Mouse (Mus musculus): Measurements from ENCODE around the gene Gbx1. TPM values are rescaled to one million over a fixed set of nuclear protein-coding genes. Genes with fewer than 3 reads are reported as not detected.
"Not testable (repeated sequence)": the region's sequence is repeated elsewhere in the genome, so short reads cannot be mapped to it uniquely, and the experiment has no call there.

Gbx1 gene
- total RNA-seq (2021) = not detected
- long read RNA-seq, experiment 1 = 0 reads
- long read RNA-seq, experiment 2 = 0 reads

DNA sequence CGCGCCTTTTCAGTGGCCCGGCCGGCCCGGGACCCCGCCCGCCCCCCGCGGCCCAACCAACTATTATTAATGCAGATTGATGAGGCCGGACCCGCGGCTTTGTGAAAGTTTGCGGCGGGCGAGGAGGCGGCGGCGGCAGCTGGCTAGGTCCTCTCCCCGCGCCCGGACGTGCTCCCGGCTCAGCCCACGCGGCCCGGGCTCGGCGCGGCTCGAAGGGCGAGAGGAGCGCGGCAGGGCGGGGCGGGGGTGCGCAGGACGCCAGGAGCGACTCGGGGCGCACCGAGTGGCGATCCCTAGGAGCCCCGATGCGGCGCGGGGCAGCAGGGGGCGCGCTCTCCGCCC lies at the start of gene Gbx1:
Gbx1 (minus strand) TSS at position 314 of the 342 bp plus-strand sequence.
- DNase-seq (ENCODE audit: low spot score) = no peak

DNA sequence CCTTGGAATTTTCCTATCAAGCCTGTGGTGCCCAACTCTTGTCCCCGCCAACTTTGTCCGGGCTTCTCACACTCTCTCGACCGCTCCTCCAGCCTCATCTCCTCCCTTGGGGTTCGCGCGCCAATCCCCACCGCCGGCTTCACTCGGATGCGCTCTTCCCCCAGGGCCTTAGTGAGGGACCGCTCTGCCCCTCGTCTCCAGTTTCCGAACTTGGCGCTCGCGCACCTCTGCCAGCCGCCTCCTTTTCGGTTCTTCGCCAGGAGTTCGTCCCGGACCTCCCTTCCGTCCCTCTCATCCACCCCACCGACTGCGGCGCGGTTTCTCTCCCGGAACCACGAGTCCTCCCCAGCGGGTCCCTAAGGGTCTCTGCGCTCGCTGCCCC lies 49.8 kb upstream of the Gbx1 start:
- DNase-seq (ENCODE audit: low spot score) = peak; percentile 47

DNA sequence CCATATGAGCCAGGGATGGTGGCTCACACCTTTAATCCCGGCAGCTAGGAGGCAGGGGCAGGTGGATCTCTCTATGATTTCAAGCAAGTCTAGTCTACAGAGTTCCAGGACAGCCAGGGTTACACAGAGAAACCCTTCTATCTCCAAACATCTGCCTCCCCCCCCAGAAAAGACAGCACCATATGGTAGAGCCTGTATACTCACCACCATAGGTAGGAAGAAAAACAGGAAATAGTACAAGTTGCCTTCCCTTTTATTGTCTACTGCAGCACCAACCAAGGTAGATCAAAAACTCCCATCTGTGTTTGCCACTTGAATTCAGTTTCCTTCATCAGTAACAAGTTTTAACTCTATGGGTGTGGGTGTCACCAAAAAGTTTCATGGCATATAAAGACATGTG lies 48.9 kb upstream of the Gbx1 start:
- DNase-seq (ENCODE audit: low spot score) = no peak

DNA sequence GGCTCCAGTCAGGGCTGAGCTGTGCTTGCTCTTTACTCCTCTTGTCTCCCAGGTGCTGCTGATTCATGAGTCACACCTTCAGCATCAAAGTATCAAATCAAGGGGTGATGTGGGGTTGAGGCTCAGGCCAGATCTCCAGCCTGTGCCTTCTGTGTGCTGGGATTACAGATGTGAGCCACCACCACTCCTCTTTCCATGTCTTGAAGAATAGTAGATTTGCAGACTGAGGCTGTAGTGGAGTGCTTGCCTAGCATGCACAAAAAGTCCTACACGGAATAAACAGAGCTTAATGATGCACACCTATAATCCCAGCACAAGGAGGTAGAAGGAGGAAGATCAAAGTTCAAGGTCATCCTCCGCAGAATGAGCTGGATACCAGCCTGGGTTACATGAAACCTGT lies 29.7 kb upstream of the Gbx1 start, which contains the start of gene 4931409K22Rik:
4931409K22Rik (minus strand) TSS at position 101 of the 400 bp plus-strand sequence.
- DNase-seq (ENCODE audit: low spot score) = no peak

DNA sequence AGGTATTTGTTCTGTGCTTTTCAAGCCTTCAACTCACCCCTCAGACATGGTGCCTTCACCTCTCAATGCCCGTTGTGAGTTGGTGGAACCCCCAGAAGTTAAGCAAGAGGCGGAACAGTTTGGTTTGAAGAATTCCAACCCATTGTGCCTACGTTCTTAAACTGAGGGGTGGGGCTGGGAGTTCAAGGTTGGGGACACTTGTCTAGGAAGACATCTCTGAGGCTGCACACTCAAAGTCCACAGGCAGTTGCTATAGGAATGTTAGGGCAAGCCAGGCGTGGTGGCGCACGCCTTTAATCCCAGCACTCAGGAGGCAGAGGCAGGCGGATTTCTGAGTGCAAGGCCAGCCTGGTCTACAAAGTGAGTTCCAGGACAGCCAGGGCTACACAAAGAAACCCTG lies 28.3 kb upstream of the Gbx1 start:
- DNase-seq (ENCODE audit: low spot score) = not testable (repeated sequence)

DNA sequence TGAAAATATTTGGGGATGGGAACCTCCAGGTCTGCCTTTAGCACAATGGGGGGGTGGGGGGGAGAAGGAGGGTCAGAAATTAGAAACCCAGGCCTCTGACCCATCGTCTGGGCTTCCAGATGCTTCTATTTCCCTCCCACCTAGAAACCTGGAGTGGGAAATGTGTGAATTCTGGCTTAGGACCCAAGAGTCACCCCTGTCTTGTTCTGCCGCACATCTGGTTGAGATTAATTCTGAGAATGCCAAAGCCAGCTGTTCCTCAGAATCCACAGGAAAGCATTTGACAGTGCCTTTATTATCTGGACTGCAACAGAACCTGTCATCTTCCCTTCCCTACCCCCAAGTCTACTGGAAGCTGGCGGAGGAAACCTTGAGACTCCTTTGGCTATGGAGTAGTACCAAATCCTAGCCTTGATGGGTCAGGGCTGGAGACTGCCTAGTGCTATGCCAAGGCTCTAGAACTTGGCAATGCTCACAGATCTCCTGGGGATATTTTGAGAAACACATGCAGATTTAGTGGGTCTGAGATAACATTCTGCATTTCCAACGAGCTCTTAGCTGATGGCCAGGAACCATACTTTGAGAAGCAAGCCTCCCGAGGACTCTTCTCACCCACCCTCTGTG lies 26.7 kb upstream of the Gbx1 start:
- DNase-seq (ENCODE audit: low spot score) = no peak

DNA sequence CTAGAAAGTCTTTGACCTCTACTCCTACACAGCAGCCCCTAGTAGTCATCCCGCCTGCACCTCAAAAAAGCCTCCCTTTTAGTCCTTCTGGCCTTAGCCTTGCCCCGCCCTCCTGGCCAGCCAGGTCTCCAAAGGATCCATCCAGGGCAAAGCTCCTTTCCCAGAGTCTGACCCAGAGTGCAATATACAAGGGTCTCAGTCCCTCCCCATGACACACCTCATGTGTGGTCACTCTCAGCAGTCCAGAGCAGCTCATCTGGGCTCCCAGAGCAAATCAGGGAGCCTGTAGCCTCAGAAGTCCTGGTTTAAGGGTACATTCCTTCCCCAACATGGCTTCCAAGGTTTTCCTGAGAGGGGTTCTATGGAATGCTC lies 24.3 kb upstream of the Gbx1 start:
- no peak for DNase-seq (ENCODE audit: low spot score)

DNA sequence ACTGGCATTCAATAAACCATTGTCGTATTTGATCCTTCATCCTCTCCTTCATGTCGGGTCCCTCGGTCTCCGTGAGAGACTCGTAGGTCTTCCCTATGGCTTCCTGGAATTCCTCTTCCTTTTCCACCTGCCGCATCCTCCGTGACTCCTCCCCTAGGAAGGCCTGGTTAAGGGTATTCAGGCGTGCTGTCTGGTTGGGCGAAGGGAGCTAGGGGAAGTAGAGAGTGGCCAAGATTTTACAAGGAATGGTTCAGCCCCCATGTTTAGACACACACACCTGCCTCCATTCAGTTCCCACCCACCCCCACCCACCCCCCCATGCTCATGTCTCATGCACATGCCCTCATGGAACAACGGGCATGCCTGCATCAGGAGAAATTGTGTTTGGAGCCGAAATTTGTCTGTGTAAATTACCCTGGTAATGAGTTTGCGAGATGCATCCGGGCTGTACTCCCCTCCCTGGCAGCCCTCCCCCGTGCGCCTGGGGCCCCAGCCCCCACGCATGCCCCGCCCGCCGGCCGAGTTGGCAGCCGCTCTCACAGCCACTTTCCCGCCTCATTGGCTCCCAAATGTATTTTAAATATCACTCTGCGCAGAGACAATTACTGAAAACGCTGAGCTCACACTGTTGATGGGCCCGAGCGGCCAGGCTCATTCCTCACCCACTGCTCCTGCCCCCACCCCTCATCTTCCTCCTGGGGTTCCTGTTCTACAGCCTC lies 23.8 kb upstream of the Gbx1 start:
- DNase-seq (ENCODE audit: low spot score) = no peak

DNA sequence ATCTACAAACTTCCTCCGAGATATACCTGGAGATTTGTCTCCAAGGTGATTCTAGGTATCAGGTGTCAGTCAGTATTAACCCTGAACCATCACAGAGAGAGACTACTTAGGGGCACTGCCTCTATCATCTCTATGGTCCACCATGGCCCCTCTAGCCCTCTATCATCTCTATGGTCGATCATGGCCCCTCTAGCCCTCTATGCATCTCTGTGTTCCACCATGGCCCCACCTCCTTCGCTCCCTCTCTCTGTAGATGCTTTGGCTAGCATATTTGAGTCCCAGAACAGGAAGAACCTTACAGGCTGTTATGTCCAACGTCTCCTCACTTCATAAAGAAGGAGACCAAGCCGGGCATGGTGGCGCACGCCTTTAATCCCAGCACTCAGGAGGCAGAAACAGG lies 15.6 kb upstream of the Gbx1 start:
- DNase-seq (ENCODE audit: low spot score) = no peak

DNA sequence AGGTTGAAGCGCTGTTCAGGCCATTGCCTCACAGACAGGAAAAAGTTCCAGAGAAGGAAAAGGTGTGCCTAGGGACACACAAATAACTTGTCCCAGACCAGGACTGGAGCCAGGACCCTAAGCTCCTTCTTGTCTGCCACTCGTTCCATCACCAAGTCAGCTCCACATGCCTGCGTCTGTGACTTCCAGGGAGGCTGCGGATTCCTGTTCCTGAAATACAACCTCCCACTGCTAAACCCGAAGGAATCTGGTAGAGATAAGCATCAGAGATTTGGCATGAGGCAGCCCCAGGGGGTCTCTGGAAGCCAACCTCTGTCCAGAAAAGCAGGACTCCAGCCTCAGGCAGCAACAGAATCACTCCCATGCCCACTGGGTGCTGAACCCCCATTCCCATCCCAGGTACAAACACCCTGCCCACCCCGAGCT lies 14.2 kb upstream of the Gbx1 start:
- DNase-seq (ENCODE audit: low spot score) = no peak

DNA sequence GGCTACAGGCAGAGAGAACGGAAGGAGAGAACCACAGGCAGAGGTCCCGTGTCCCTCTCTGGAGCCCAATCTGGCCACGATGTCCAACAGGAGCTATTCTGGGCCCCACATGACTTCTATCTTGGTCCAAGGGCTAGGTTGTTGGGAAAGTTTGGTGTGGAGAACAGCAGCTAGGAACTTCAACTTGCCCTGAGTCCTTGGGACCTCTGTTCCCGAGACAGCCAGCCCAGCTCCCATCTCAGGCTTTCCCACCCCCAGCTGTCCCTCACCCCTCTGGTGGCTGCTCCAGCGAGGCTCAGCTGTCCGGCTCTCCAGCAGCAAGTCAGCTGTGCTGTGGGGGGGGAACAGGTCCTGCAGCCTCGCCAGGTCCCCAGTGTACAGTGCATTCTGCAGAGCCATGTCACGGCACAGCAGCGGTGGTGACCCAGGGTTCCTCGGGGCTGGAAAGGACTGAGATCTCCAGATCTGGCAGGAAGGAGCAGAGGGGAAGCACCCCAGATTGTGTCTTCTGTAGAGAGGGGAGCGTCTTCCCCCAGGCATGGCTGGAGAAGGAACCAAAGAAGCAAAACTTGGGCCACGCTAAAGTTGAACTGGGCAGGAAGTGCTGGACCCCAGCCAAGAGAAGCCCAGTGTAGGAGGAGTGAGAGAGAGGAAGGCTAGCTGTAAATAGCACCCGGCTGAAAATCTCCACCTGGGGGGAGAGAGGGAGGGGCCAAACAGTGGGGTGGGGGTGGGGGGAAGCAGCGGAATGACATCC lies 13.6 kb upstream of the Gbx1 start, which contains the start of gene Asb10:
Asb10 (minus strand) TSS at position 592 of the 757 bp plus-strand sequence.
- DNase-seq (ENCODE audit: low spot score) = peak; percentile 85

DNA sequence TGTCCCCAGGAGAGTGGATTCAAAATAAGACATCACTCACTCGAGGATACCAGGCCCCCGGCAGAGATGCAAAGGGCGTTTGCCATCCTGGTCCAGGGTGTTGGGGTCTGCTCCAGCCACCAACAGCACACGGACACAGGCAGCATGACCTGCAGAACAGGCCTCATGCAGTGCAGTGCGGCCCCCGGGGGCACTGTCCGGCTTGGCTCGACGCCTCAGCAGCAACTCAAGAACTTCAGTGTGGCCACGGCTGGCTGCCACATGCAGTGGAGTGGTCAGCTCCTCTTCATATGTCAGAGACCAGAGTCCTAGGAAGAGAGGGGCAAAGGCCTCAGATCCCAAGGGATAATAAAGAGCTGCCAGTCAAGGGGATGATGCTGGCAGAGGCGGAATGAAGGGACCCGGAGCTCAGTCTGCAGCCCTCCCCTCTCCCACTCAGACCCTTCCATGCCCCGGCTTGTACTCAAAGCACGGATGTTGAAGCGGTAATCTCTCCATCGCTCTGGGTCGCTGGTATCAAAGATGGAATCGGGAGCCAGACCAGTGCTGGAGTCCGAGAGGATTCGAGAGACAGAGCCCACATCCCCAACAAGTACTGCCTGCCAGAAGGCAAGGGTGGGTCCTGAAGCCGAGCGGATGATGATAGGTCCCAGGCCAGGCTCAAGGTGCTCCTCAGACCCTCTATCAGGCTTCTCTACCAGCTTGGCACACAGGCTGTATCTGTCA lies 12.7 kb upstream of the Gbx1 start:
- no peak for DNase-seq (ENCODE audit: low spot score)

DNA sequence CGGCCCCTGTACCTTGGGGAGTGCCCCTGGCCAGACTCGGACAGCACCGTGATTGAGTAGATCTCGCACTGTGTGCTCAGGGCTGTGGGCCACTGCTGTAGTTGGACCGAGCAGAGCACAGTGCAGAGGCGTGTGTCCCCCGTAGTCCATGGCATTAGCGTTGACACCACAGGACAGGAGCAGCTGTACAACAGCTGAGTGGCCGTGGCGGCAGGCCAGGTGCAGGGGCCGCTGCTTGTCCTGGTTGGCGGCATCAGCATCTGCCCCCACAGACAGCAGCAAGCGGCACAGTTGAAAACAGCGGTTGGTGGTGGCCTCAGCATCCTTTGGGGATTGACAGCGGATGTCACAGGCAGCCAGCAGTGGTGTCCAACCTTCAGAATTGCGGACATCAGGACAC lies 10.6 kb upstream of the Gbx1 start:
- peak; percentile 56 for DNase-seq (ENCODE audit: low spot score)

DNA sequence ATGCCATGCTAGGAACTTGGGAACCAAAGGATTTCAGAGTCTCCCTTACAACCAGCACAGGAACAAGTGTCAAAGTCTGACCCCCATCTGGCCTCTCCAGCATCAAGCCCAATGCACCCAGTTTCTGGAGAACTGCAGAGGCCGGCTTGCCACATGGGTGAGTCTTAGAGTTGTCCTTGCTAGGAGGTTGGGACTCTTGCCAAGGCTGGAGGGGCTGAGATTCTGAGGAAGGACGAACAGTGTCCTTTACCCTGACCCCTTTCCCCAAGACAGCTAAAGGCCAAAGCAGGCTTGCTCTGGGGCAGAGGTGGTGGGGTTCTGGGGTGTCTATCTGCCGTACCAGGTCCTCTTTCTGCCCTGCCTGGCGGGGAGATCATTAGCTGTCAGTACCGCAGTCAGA lies 9.5 kb upstream of the Gbx1 start:
- DNase-seq (ENCODE audit: low spot score) = no peak

DNA sequence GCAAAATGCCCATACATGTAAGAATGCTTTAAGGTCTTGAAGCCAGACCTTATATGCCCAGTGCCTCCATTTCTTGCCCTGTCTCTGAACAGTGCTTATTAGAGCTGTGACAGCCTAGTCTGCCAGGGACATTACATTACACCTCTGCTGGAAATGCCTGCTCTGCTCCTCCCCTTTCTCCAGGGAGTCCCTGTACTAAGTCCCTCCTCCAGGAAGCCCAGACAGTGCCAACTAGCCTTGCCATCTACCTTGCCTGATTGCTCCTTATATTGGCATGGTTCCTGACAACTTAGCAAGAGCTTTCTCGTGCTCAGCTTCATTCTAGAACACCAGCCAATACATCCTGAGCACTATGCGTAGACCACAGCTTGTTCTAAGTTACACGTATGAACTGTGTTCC lies 8.7 kb upstream of the Gbx1 start:
- peak; percentile 61 for DNase-seq (ENCODE audit: low spot score)

DNA sequence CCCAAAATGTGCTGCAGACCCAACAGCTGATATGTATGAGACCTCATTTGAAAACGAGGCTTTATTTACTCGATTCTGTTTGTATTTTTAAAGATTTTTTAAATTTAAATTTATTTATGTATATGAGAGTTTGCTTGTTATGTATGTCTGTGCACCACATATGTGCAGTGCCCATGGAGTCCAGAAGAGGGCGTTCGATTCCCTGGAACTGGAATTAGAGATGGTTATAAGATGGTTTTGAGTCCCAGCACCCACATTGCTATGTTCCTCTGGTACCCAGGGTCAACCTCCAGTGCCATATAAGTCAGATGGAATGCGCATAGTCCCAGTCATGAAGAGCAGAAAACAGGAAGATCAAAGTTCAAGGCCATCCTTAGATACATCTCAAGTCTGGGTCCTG lies 7.3 kb upstream of the Gbx1 start:
- no peak for DNase-seq (ENCODE audit: low spot score)

DNA sequence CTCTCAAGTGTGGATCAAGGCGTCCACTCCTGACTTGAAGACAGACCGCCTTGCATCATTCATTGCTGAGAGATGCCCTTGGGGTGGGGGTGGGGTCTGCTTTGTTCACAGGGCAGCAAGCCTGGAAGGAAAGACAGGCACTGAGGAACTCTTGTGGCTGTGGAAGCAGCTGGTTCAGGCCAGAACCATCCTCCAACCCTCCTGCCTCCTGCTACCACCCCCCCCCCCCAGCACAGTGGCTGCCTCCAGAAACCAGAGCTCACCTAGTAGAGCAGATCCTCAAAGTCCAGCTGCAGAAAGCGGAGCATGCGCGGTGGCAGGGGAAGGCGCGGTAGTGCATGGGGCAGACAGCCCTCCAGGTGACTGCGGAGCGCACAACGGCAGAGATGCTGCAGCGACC lies 6.4 kb upstream of the Gbx1 start:
- no peak for DNase-seq (ENCODE audit: low spot score)

DNA sequence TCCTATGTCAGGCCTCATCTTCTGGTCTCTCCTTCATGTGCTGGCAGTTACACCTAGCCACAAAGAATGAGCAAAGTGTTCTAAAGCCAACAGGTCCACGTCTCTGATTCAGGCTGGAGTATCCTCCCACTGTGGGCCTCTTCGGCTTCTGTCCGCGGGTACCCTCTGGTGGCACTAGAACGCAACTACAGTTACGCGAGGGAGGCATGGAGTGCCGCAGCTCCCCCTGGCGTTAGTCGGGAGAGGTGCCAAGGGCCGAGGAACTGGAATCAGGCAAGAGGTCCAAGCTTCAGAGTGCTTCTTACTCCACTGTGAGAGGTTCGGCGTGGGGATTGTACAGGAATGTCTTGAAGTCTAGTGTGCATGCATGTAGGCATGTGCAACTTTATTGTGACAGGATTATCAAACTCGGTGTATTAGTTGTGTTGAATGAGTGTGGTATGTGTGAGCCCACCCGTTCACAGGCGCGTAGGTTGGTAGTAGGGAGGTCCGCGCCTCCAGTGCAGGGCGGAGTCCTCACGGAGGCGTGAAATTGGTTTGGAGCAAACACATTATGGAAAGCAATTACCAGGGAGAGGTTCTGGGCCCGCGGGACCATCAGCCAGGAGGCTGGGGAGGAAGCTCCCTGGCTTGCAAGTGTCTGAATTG lies 3.2 kb upstream of the Gbx1 start:
- DNase-seq (ENCODE audit: low spot score) = peak; percentile 94

DNA sequence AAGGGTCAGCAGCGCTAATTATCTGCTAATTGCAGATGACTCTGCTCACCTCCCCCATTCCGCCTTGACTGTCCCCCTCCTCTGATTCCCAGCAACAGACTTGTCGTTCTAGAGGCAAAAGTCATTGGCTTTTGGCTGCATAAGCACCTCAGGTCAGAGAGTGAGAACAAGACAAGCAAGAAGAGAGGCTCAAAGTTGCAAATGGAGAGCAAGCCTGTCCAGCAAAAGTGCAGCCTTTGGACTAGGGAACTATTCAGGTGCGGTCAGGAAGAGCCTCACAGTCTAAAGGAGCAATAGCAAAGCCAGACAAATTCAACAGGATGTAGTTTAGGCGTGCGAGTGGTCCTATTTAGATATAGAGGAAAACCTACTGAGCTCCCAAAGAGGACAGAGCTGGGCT lies 778 bp upstream of the Gbx1 start:
- DNase-seq (ENCODE audit: low spot score) = no peak

DNA sequence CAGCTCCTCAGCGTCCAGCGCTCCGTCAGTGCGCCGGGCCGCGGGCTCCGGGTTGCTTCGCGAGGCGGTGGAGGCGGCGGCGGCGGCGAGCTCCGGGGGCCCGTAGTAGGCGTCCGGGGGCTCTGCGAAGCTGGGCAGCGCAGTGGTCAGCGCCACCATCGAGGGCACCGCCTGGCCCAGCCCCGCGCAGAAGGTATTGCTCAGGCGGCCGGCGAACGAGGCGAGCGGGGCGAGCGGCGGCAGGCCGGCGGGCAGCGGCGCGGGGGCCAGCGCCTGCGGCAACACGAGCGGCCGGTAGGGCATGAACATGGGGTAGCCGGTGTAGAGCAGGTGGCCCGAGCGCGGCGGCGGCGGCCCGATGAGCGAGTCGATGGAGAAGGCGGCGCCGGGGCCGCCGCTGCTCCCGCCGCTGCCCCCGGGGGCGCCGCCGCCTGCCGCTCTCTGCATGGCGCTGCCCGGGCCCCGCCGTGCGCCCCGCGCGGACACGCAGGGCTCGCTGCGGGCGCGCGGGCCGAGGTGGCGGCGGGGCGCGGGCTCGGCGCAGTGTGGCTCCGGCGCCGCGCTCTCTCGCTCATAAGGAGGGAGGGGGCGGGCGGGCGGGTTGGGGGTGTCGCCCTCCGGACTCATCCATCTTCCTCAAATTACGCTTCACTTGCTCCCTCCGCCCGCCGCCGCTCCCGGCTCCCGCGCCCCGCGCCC lies 663 bp downstream of the Gbx1 start:
- DNase-seq (ENCODE audit: low spot score) = no peak
